Mouse (Mus musculus): ENCODE data around the gene Trrap. TPM values are rescaled to one million over a fixed set of nuclear protein-coding genes. Genes with fewer than 3 reads are reported as not detected.

Trrap gene
- polyA plus RNA-seq (2017; shearing (Covaris generic)) = 10 to 100 TPM; 41.4 to 45.4 TPM

DNA sequence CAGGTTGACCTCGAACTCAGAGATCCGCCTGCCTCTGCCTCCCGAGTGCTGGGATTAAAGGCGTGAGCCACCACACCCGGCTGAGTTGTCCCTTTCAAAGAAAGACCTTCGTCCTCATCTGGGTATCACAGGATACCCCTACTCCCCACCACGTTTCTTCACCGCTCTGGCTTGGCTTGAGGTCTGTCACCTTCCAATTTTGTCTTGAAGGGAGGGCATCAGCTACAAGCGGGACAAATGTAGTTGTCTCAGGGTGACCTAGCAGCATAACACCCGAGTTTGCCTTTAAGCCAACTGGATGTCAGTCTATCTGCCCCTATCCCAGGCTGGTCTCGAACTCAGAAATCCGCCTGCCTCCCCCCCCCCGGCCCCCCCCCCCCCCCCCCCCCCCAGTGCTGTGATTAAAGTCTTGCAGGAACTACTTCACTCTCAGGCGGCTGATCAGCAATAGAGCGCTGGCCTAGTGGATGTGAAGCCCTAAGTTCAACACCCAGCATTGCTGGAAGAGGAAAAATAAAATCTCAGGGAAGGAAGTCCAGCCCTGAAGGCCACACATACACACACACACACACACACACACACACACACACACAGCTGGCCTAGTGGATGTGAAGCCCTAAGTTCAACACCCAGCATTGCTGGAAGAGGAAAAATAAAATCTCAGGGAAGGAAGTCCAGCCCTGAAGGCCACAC, at the start of gene Trrap:
TSS of gene Trrap (plus strand) at position 627 of the 693 bp plus-strand sequence.

DNA sequence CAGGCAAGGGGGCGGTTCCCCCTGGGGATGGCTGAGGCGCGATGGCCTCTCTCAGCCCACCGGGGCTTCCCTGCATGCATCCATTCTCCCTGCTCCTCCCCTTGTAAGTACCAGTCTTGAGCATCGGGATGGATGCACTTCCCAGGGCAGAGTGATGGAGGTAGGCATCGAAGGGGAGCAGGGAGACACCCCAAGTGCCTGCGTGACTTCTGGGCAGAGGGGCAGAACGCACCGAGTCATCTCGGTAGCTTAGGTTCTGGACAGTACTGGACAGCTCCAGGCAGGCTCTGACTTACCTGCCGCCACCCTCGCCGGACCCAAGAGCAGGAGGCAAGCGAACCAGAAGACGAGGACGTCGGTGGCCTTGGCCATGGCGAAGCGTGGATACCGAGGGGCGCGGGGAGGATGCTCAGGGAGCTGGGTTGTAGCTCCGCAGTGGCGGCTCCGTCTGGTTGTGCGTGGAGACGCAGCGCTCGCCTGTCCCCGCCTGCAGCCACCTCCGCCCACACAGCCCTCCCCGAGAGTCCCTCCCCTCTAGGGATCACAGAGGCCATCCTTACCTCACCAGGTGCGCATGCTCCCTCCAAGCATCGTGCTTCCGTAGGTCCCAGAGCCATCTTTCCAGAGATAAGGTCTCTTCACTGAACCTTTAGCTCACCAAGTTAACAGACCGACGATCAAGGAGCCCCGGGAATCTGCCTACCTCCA, 6.2 kb upstream of the Trrap start, which contains the start of gene Tmem130:
TSS of gene Tmem130 (minus strand) at position 658 of the 708 bp plus-strand sequence.

Other genes with a start within 250 kb of the Trrap start
- not detected for gene Nptx2, start 221.8 kb upstream of the Trrap start, polyA plus RNA-seq (2017; shearing (Covaris generic))
- not detected for gene Tmem130, start 5.9 kb upstream of the Trrap start, polyA plus RNA-seq (2017; shearing (Covaris generic))
- 10 to 100 TPM; 26.6 to 28.4 TPM for gene Smurf1, start 198.1 kb downstream of the Trrap start, polyA plus RNA-seq (2017; shearing (Covaris generic))

Data from activated CD4-positive, CD25-positive, alpha-beta regulatory T cell (primary cell).